Mouse (Mus musculus) thymus, adult 2 months (tissue): ENCODE results near the gene Rbfox3.

ENCODE experiments used
- CTCF ChIP-seq: fragments of 200-500 bp; IDR thresholded peaks from 2 replicates; pipeline ENCODE4 v1.5.1; 2012; ENCODE audit warnings: mild to moderate bottlenecking, control low read depth, low read length, moderate library complexity, borderline replicate concordance; ENCODE audit not compliant: control insufficient read depth, poor library complexity, insufficient read depth; ENCODE audit errors: extremely low read depth
- POLR2A ChIP-seq: fragments of 200-500 bp; IDR thresholded peaks from 2 replicates; pipeline ENCODE4 v1.6.1; 2012; ENCODE audit warnings: mild to moderate bottlenecking, low read length, control low read depth, moderate library complexity; ENCODE audit not compliant: control insufficient read depth, poor library complexity, insufficient read depth; ENCODE audit errors: extremely low read depth

DNA sequence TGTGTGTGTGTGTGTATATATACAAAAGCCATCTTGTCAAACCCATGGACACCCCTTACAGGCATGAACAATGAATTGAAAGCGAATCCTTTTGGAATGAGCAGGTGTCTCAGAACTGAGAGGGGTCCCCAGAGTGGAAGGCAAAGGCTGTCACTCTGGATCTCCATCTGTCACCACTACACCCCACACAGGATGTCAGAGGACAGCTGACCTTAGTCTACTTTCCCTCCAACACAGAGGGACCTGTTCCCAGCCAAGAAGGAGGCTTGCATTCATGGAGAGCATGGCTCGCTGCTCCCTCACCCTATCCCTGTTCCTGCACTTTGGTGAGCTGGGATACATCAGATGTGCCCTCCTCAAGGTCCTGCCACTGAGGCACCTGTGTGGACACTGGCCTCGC is 48.0 kb downstream of the Rbfox3 start:
- TF ChIP-seq CTCF (no peak), POLR2A (no peak)
